In the genomic region with DNA sequence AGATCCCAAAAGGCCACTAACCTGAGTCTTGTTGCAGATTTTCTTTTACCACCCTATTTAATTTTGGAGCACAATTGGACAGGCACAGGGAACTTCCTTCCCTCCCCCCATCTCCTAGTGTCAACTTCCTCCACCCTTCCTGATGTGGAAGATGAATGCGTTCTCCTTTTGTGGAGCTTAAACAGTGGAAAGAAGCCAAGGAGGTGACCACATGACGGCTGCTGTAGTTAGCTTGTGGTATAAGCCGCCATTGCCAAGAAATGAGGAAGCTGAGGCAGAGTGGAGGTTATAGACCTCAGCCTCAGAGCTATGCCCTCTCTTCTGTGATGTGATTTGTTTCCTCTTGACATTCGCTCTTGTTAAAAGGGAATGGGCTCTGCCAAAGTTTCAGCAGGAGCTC, we compare ENCODE assay signal across 9 mouse cellular contexts. TPM values are rescaled to one million over a fixed set of nuclear protein-coding genes. Genes with fewer than 3 reads are reported as not detected.
DNase-seq lines count a peak whose midpoint lies in the region; ATAC-seq and TF ChIP-seq lines count a peak whose summit lies in the region.
"Had no signal": no experiment of that assay in that cellular context is flagged by ENCODE, and none has a peak within 500 bp of the region (broad histone marks: within the 10 kb centered on the region; RNA-seq: fewer than 3 reads in every experiment).

No protein-coding gene starts in this region.

- TF ChIP-seq CTCF in layer of hippocampus, adult 2 months (conservative IDR thresholded peaks at IDR 0.05) = no peak

- WGBS in forebrain, embryonic 14.5 days = 87% methylated on average over 4 of the region's 4 CpGs

- no peaks in the 10 kb centered on the region for H3K4me1 ChIP-seq in forebrain, embryonic 14.5 days (ENCODE audit: control insufficient read depth, insufficient read depth, low read length)
- H3K4me1 ChIP-seq: embryonic facial prominence, embryonic 12.5 days had no signal

- DNase-seq in layer of hippocampus, adult 2 months (ENCODE audit: low spot score in 2 of 2) = no peak
- no peak for DNase-seq in layer of hippocampus, postnatal 25 days (ENCODE audit: extremely low spot score in 1 of 2, low spot score in 1 of 2)
- DNase-seq in kidney, postnatal 14 days = peak; percentile 68
- peak; percentile 54 for DNase-seq in monocyte, adult 2 months (ENCODE audit: low read depth in 1 of 2, low spot score in 2 of 2)
- no peak for DNase-seq in forebrain, embryonic 14.5 days (ENCODE audit: low spot score)
- no peak for DNase-seq in gastrocnemius, adult 8-10 months (ENCODE audit: low spot score in 2 of 2)

- no peaks in the 10 kb centered on the region for H3K27me3 ChIP-seq in forebrain, embryonic 14.5 days (replicated peaks; ENCODE audit: control insufficient read depth, insufficient read depth, low read length)
- H3K27me3 ChIP-seq: embryonic facial prominence, embryonic 12.5 days had no signal

- H3K4me2 ChIP-seq in forebrain, embryonic 14.5 days (ENCODE audit: low read length) = no peak overlapping the region
- H3K4me2 ChIP-seq: embryonic facial prominence, embryonic 12.5 days had no signal

- no peaks in the 10 kb centered on the region for H3K9me3 ChIP-seq in forebrain, embryonic 14.5 days (replicated peaks; ENCODE audit: control insufficient read depth, low read length)
- H3K9me3 ChIP-seq: embryonic facial prominence, embryonic 12.5 days had no signal

- H3K4me3 ChIP-seq in layer of hippocampus, adult 2 months = no peak overlapping the region
- no peak overlapping the region for H3K4me3 ChIP-seq in forebrain, embryonic 14.5 days (ENCODE audit: low read depth, low read length)
- H3K4me3 ChIP-seq: embryonic facial prominence, embryonic 12.5 days had no signal

- peak overlapping the region; percentile 81; the same call in 1 of the 2 replicates for H3K27ac ChIP-seq in layer of hippocampus, adult 2 months
- H3K27ac ChIP-seq in forebrain, embryonic 14.5 days (ENCODE audit: low read depth, low read length) = no peak overlapping the region
- H3K27ac ChIP-seq: embryonic facial prominence, embryonic 12.5 days had no signal

- no peak overlapping the region for H3K9ac ChIP-seq in forebrain, embryonic 14.5 days (ENCODE audit: low read length)
- H3K9ac ChIP-seq: embryonic facial prominence, embryonic 12.5 days had no signal

- peak; percentile 68 for ATAC-seq in granulocyte monocyte progenitor cell, adult 5-6 weeks (replicated peaks; ENCODE audit: poor library complexity, severe bottlenecking)
- no peak for ATAC-seq in forebrain, embryonic 14.5 days
- ATAC-seq: hindbrain, embryonic 16.5 days had no signal

- no peaks in the 10 kb centered on the region for H3K36me3 ChIP-seq in forebrain, embryonic 14.5 days (ENCODE audit: control insufficient read depth, insufficient read depth, low read length)

RNA-seq across cellular contexts. Expression of gene Stard9, which starts 3.0 kb away (rescaled TPM):
- total RNA-seq in layer of hippocampus, adult 2 months (2021) = 1 to 10 TPM; 8.1 to 9.9 TPM
- 10 to 100 TPM in 1 of 2 experiments, 1 to 10 TPM in 1; 6.0 to 10.1 TPM for total RNA-seq in layer of hippocampus, postnatal 25 days (2021)
- total RNA-seq in granulocyte monocyte progenitor cell, adult 5-6 weeks (2014; fragmentation: Nextera tagmentation) = 3.5 and 10.7 TPM in 2 replicates
- total RNA-seq in granulocyte monocyte progenitor cell, adult 5-6 weeks (2017) = 0.62 and 1.1 TPM in 2 replicates
- 2.6 and 3.7 TPM in 2 replicates for polyA plus RNA-seq in forebrain, embryonic 14.5 days (2014; fragmentation: Nextera tagmentation; extraction: Ambion mirVana)
- total RNA-seq in gastrocnemius, adult 8-10 months (2022) = 1 to 10 TPM; 1.7 to 2.5 (median 2.0) TPM

RNA-seq across cellular contexts. Expression of gene Lrrc57, which starts 22.6 kb away (rescaled TPM):
- 10 to 100 TPM; 34.7 to 43.4 TPM for total RNA-seq in layer of hippocampus, adult 2 months (2021)
- total RNA-seq in layer of hippocampus, postnatal 25 days (2021) = 10 to 100 TPM; 33.4 to 37.5 TPM
- total RNA-seq in granulocyte monocyte progenitor cell, adult 5-6 weeks (2014; fragmentation: Nextera tagmentation) = 7.3 and 12.1 TPM in 2 replicates
- total RNA-seq in granulocyte monocyte progenitor cell, adult 5-6 weeks (2017) = 18.9 and 20.5 TPM in 2 replicates
- 31.0 and 35.4 TPM in 2 replicates for polyA plus RNA-seq in forebrain, embryonic 14.5 days (2014; fragmentation: Nextera tagmentation; extraction: Ambion mirVana)
- total RNA-seq in gastrocnemius, adult 8-10 months (2022) = 10 to 100 TPM; 11.6 to 14.0 (median 11.9) TPM

RNA-seq across cellular contexts. Expression of gene Haus2, which starts 22.8 kb away (rescaled TPM):
- total RNA-seq in layer of hippocampus, adult 2 months (2021) = 10 to 100 TPM; 14.9 to 15.7 TPM
- 10 to 100 TPM; 13.9 to 14.5 TPM for total RNA-seq in layer of hippocampus, postnatal 25 days (2021)
- 20.4 and 22.0 TPM in 2 replicates for total RNA-seq in granulocyte monocyte progenitor cell, adult 5-6 weeks (2014; fragmentation: Nextera tagmentation)
- 17.9 and 20.8 TPM in 2 replicates for total RNA-seq in granulocyte monocyte progenitor cell, adult 5-6 weeks (2017)
- polyA plus RNA-seq in forebrain, embryonic 14.5 days (2014; fragmentation: Nextera tagmentation; extraction: Ambion mirVana) = 24.3 and 26.5 TPM in 2 replicates
- 1 to 10 TPM; 6.6 to 9.5 (median 7.1) TPM for total RNA-seq in gastrocnemius, adult 8-10 months (2022)

Comparison
In these comparisons a context has a peak if more than half of its experiments do, and no peak if none do; other contexts are left out.
1. DNase-seq: peak in kidney, postnatal 14 days (single experiment) and monocyte, adult 2 months (2 of 2); none in layer of hippocampus, adult 2 months (0 of 2), layer of hippocampus, postnatal 25 days (0 of 2), forebrain, embryonic 14.5 days (single experiment) and gastrocnemius, adult 8-10 months (0 of 2).